Mouse (Mus musculus) hindbrain, embryonic 11.5 days (tissue): ENCODE measurements around the gene Skida1. TPM values are rescaled to one million over a fixed set of nuclear protein-coding genes. Genes with fewer than 3 reads are reported as not detected.

ENCODE experiments used
- ATAC-seq: fragments of 200-750 bp; cut with Nextera tagmentation; 2 replicates; pipeline ENCODE4 v1.8.0; 2017; ENCODE audit warnings: mild to moderate bottlenecking, moderate TSS enrichment, moderate library complexity; ENCODE audit not compliant: low FRiP score
- DNase-seq: peaks from one replicate; pipeline ENCODE4 v3.0.0-alpha.2; 2015; ENCODE audit warnings: low spot score
- H3K27ac ChIP-seq: fragments of 300-500 bp; sonication (generic); 2 replicates; pipeline ENCODE4 v1.5.1; 2014; ENCODE audit warnings: mild to moderate bottlenecking, low read depth, low read length
- H3K27me3 ChIP-seq: fragments of 300-500 bp; sonication (generic); 2 replicates; pipeline ENCODE4 v1.6.1; 2014; ENCODE audit warnings: mild to moderate bottlenecking, low read length, moderate library complexity, mixed read lengths; ENCODE audit not compliant: control insufficient read depth, insufficient read depth
- H3K36me3 ChIP-seq: fragments of 300-500 bp; sonication (generic); 2 replicates; pipeline ENCODE4 v1.6.1; 2014; ENCODE audit warnings: mild to moderate bottlenecking, low read length, moderate library complexity, mixed read lengths; ENCODE audit not compliant: control insufficient read depth, insufficient read depth
- H3K4me1 ChIP-seq: fragments of 300-500 bp; sonication (generic); replicated peaks from 2 replicates; pipeline ENCODE4 v1.6.1; 2014; ENCODE audit warnings: low read length, mixed read lengths; ENCODE audit not compliant: control insufficient read depth, insufficient read depth
- H3K4me2 ChIP-seq: fragments of 300-500 bp; sonication (generic); replicated peaks from 2 replicates; pipeline ENCODE4 v1.6.1; 2014; ENCODE audit warnings: mild to moderate bottlenecking, low read depth, low read length
- H3K4me3 ChIP-seq: fragments of 300-500 bp; sonication (generic); 2 replicates; pipeline ENCODE4 v1.5.1; 2014; ENCODE audit warnings: low read depth, low read length
- H3K9ac ChIP-seq: fragments of 300-500 bp; sonication (generic); 2 replicates; pipeline ENCODE4 v1.6.1; 2014; ENCODE audit warnings: low read depth, low read length
- H3K9me3 ChIP-seq: fragments of 300-500 bp; sonication (generic); 2 replicates; pipeline ENCODE4 v1.6.1; 2016; ENCODE audit warnings: low read length; ENCODE audit not compliant: control insufficient read depth
- WGBS: fragments of 180-500 bp; shearing (Covaris S2); extraction: QIAGEN DNeasy Blood & Tissue Kit; methylation state at CpG from one replicate; pipeline ENCODE4 v1.1.7; 2014; 5-methylcytosine and 5-hydroxymethylcytosine counted together
- polyA plus RNA-seq: library from polyadenylated mRNA; unstranded; fragments of >200 nt; fragmentation: Nextera tagmentation; extraction: Ambion mirVana; gene quantifications from 2 replicates; pipeline ENCODE4 v1.2.1, GENCODE M21; 2014

Skida1 gene
- polyA plus RNA-seq, 1 experiment from 2014 or later: 20.1 TPM

GRCm38 (mm10) chr2:18017321-18017720, 31.5 kb downstream of the Skida1 start:
- Histone ChIP-seq H3K27me3 (no peaks in the 10 kb centered on the region), H3K27ac (no peak overlapping the region), H3K36me3 (no peaks in the 10 kb centered on the region), H3K4me3 (no peak overlapping the region), H3K9ac (no peak overlapping the region), H3K4me2 (no peak overlapping the region), H3K9me3 (no peaks in the 10 kb centered on the region), H3K4me1 (no peaks in the 10 kb centered on the region)
- ATAC-seq: no peak
- WGBS: 95% methylated on average over 6 of the region's 6 CpGs
- no peak for DNase-seq

DNA sequence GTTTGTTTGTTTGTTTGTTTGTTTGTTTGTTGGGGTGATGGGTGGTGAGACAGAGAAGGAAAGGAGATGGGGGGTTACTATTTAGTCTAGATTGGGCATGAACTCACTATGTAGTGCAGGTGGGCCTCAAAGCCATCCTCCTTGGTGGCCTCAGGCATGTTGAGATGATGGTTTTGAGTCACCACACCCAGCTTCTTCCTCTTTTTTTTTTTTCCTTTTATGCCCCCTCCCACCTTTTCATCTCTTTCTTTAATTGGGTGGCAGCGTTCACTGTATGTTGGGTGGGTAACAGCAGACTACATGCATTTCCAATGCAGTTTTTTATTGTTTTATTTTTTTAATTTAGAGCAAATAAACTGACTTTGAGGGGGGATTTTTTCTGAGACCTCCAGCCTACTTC, 32.2 kb downstream of the Skida1 start:
- Histone ChIP-seq H3K9ac (no peak overlapping the region), H3K9me3 (no peaks in the 10 kb centered on the region), H3K4me2 (no peak overlapping the region), H3K4me3 (no peak overlapping the region), H3K27me3 (no peaks in the 10 kb centered on the region), H3K4me1 (no peaks in the 10 kb centered on the region), H3K36me3 (no peaks in the 10 kb centered on the region), H3K27ac (no peak overlapping the region)
- DNase-seq (no peak), ATAC-seq (no peak)
- 100% methylated on average over 1 of the region's 1 CpGs for WGBS

DNA sequence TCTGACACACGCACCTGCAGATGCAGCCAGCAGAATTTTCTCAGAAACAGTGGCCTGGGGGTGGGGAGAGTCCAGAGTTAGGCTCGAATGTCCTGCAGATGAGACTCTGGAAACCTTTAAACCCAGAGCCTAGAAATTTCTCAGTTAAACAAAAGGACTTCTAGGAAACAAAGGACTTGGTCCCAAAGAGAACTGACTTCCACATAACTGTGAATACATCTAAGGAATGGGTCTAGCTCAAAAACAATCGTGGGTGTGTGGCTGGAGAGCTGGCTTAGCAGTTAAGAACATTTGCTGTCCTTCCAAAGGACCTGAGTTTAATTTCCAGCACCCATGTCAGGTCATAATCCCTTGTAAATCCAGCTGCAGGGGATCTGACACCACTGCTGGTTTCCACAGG, 33.3 kb downstream of the Skida1 start:
- DNase-seq (no peak), ATAC-seq (no peak)
- Histone ChIP-seq H3K27me3 (no peaks in the 10 kb centered on the region), H3K27ac (no peak overlapping the region), H3K9me3 (no peaks in the 10 kb centered on the region), H3K4me2 (no peak overlapping the region), H3K36me3 (no peaks in the 10 kb centered on the region), H3K9ac (no peak overlapping the region), H3K4me1 (no peaks in the 10 kb centered on the region), H3K4me3 (no peak overlapping the region)
- WGBS: 60% methylated on average over 3 of the region's 3 CpGs

GRCm38 (mm10) chr2:18012866-18013265, 36.0 kb downstream of the Skida1 start:
- no peak overlapping the region for H3K9ac ChIP-seq
- DNase-seq: no peak

GRCm38 (mm10) chr2:18011226-18011625, 37.6 kb downstream of the Skida1 start:
- Histone ChIP-seq H3K27me3 (no peaks in the 10 kb centered on the region), H3K4me1 (no peaks in the 10 kb centered on the region), H3K4me3 (no peak overlapping the region), H3K27ac (no peak overlapping the region), H3K4me2 (no peak overlapping the region), H3K9ac (no peak overlapping the region), H3K36me3 (no peaks in the 10 kb centered on the region), H3K9me3 (no peaks in the 10 kb centered on the region)
- ATAC-seq: no peak
- WGBS: 88% methylated on average over 6 of the region's 6 CpGs
- DNase-seq: no peak

More at GRCm38 (mm10) chr2:18012866-18013265, 36.0 kb downstream of the Skida1 start:
- no peaks in the 10 kb centered on the region for H3K9me3 ChIP-seq
- no peak overlapping the region for H3K4me3 ChIP-seq
- no peak for ATAC-seq
- H3K27ac ChIP-seq: no peak overlapping the region
- no peaks in the 10 kb centered on the region for H3K4me1 ChIP-seq
- H3K27me3 ChIP-seq: no peaks in the 10 kb centered on the region
- H3K4me2 ChIP-seq: no peak overlapping the region
- H3K36me3 ChIP-seq: no peaks in the 10 kb centered on the region
- 86% methylated on average over 3 of the region's 3 CpGs for WGBS

DNA sequence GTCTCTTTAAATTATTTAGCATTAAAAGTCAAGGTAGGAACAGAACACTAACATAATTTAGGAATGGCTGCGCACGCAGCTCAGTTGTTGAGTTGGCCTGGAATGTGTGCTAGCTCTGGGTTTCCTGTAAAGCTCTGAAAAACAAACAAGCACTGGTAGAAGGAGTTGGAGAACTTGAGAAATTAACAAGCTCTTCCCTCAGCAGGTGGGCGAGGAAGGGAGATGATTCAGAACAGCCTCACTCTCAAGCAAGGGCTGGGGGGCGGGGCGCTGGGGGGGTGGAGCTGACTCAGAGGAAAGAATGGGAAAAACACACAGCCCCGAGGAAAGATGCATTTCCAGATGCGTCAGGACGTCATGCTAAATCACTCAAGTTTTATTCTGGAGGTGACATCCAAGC, 43.7 kb downstream of the Skida1 start:
- WGBS: 32% methylated on average over 8 of the region's 8 CpGs
- no peak overlapping the region for H3K4me3 ChIP-seq
- no peak overlapping the region for H3K9ac ChIP-seq
- no peaks in the 10 kb centered on the region for H3K27me3 ChIP-seq
- no peaks in the 10 kb centered on the region for H3K4me1 ChIP-seq
- DNase-seq (peak; percentile 21), ATAC-seq (no peak)
- H3K36me3 ChIP-seq: no peaks in the 10 kb centered on the region
- no peak overlapping the region for H3K27ac ChIP-seq
- H3K9me3 ChIP-seq: no peaks in the 10 kb centered on the region
- no peak overlapping the region for H3K4me2 ChIP-seq

GRCm38 (mm10) chr2:18004286-18004685, 44.6 kb downstream of the Skida1 start:
- Histone ChIP-seq H3K4me1 (no peaks in the 10 kb centered on the region), H3K9me3 (no peaks in the 10 kb centered on the region), H3K4me2 (no peak overlapping the region), H3K9ac (no peak overlapping the region), H3K27ac (no peak overlapping the region), H3K4me3 (no peak overlapping the region), H3K27me3 (no peaks in the 10 kb centered on the region), H3K36me3 (no peaks in the 10 kb centered on the region)
- ATAC-seq (no peak), DNase-seq (no peak)
- WGBS: 84% methylated on average over 4 of the region's 4 CpGs

DNA sequence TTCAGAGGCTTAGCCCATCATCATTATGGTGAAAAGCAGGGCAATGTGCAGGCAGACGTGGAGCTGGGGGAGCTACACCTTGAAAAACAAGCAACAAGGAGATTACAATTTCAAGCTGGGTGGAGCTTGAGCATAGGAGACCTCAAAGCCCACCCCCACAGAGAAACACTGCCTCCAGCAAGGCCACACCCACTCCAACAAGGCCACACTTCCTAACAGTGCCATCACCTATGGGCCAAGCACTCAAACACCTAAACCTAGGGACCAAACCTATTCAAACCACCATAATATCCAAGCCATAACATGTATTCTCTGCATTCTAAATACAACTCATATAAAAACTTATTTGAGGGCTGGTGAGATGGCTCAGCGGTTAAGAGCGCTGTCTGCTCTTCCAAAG, 46.5 kb downstream of the Skida1 start:
- H3K9ac ChIP-seq: no peak overlapping the region
- H3K4me1 ChIP-seq: no peaks in the 10 kb centered on the region
- H3K27ac ChIP-seq: no peak overlapping the region
- whole genome bisulfite sequencing: 86% methylated on average over 3 of the region's 3 CpGs
- no peak overlapping the region for H3K4me2 ChIP-seq
- no peaks in the 10 kb centered on the region for H3K36me3 ChIP-seq
- no peaks in the 10 kb centered on the region for H3K27me3 ChIP-seq
- H3K4me3 ChIP-seq: no peak overlapping the region
- ATAC-seq (no peak), DNase-seq (no peak)
- no peaks in the 10 kb centered on the region for H3K9me3 ChIP-seq

- Histone ChIP-seq H3K9me3 (no peaks in the 10 kb centered on the region), H3K4me3 (no peak within 1 kb of the TSS), H3K27ac (no peak within 1 kb of the TSS), H3K36me3 (no peaks in the 10 kb centered on the region), H3K9ac (no peak within 1 kb of the TSS), H3K4me1 (no peaks in the 10 kb centered on the region), H3K27me3 (no peaks in the 10 kb centered on the region), H3K4me2 (no peak within 1 kb of the TSS)
- ATAC-seq (no peak), DNase-seq (no peak)
Observed at GRCm38 (mm10) chr2:17996858-17997257, 52.0 kb downstream of the Skida1 start, which contains the start of gene H2al2a. Gene H2al2a (minus strand): TSS chr2:17996958.
